In the genomic region with DNA sequence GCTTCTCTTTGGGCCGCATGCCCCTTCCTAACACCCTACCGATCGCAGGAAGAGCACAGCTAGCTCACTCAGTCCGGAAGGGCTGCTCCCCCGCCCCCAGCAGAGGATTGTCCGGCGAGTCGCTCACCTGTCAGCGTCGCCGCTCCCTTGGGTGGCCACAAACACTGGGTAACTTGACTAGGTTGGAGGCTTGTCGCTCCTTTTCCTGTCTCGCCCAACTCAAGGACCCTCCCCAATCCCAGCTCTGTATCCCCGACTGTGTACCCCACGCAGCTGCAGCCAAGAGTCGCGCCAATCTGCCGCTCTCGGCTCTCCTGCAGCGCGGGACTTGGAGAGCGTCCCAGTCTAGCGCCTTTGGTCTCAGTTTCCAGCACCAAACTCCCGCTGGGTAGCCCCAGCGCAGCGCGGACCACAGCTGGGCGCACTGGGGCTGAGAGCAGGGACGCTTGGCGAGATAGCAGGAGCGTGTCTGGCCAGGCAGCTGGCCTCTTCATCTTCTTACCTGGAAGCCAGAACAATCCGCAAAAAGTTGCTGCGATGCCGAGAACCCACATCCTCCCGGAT, we compare ENCODE assay signal across 8 mouse cellular contexts. TPM values are rescaled to one million over a fixed set of nuclear protein-coding genes. Genes with fewer than 3 reads are reported as not detected.
DNase-seq lines count a peak whose midpoint lies in the region; ATAC-seq and TF ChIP-seq lines count a peak whose summit lies in the region.

No protein-coding gene starts in this region.

- peaks cover 42% of the 10 kb centered on the region for H3K9me3 ChIP-seq in G1E (replicated peaks)
- H3K9me3 ChIP-seq in forebrain, embryonic 15.5 days: no peaks in the 10 kb centered on the region
- no peaks in the 10 kb centered on the region for H3K9me3 ChIP-seq in hindbrain, embryonic 16.5 days (ENCODE audit: control insufficient read depth, low read length)
- no peaks in the 10 kb centered on the region for H3K9me3 ChIP-seq in limb, embryonic 14.5 days (ENCODE audit: control insufficient read depth, low read length)
- no peaks in the 10 kb centered on the region for H3K9me3 ChIP-seq in neural tube, embryonic 13.5 days

- H3K27ac ChIP-seq in forebrain, embryonic 15.5 days (replicated peaks): peak overlapping the region; percentile 49
- peak overlapping the region; percentile 54 for H3K27ac ChIP-seq in hindbrain, embryonic 16.5 days (ENCODE audit: low read depth, low read length)
- H3K27ac ChIP-seq in limb, embryonic 14.5 days (replicated peaks; ENCODE audit: low read depth, low read length): no peak overlapping the region
- H3K27ac ChIP-seq in neural tube, embryonic 13.5 days (replicated peaks): peak overlapping the region; percentile 65; the same call in 1 of the 2 replicates

- peak overlapping the region; percentile 72 for H3K4me3 ChIP-seq in G1E (ENCODE audit: low read depth, low read length)
- peak overlapping the region; percentile 55 for H3K4me3 ChIP-seq in forebrain, embryonic 15.5 days
- peak overlapping the region; percentile 56 for H3K4me3 ChIP-seq in hindbrain, embryonic 16.5 days (ENCODE audit: low read length)
- peak overlapping the region; percentile 53 for H3K4me3 ChIP-seq in limb, embryonic 14.5 days (replicated peaks; ENCODE audit: low read length)
- H3K4me3 ChIP-seq in neural tube, embryonic 13.5 days: peak overlapping the region; percentile 53

- peak; percentile 43 to 45 for DNase-seq in cerebellum, postnatal 14 days
- DNase-seq in cerebellum, adult 11-12 months: no peak
- DNase-seq in G1E (ENCODE audit: low spot score): peak; percentile 15
- peak; percentile 40 for DNase-seq in limb, embryonic 14.5 days (ENCODE audit: low spot score)

- TF ChIP-seq POLR2A in limb, embryonic 14.5 days (IDR thresholded peaks at IDR 0.05; ENCODE audit: borderline replicate concordance, extremely low read depth, insufficient read depth, insufficient read length): no peak

- no peak for TF ChIP-seq CTCF in G1E (IDR thresholded peaks at IDR 0.05; ENCODE audit: low read depth, low read length)

- WGBS in forebrain, embryonic 15.5 days: under 1% methylated on average over 35 of the region's 35 CpGs
- under 1% methylated on average over 34 of the region's 35 CpGs for WGBS in hindbrain, embryonic 16.5 days
- 0% methylated on average over 35 of the region's 35 CpGs for WGBS in limb, embryonic 14.5 days
- under 1% methylated on average over 35 of the region's 35 CpGs for WGBS in neural tube, embryonic 13.5 days

- H3K36me3 ChIP-seq in G1E (replicated peaks): no peaks in the 10 kb centered on the region
- H3K36me3 ChIP-seq in forebrain, embryonic 15.5 days: no peaks in the 10 kb centered on the region
- no peaks in the 10 kb centered on the region for H3K36me3 ChIP-seq in hindbrain, embryonic 16.5 days (ENCODE audit: control insufficient read depth, insufficient read depth, low read length)
- no peaks in the 10 kb centered on the region for H3K36me3 ChIP-seq in limb, embryonic 14.5 days (ENCODE audit: control insufficient read depth, insufficient read depth, low read length)
- no peaks in the 10 kb centered on the region for H3K36me3 ChIP-seq in neural tube, embryonic 13.5 days

- peak overlapping the region; percentile 97 for H3K4me2 ChIP-seq in forebrain, embryonic 15.5 days (replicated peaks)
- peak overlapping the region; percentile 85 for H3K4me2 ChIP-seq in hindbrain, embryonic 16.5 days (ENCODE audit: low read length)
- peak overlapping the region; percentile 97 for H3K4me2 ChIP-seq in limb, embryonic 14.5 days (replicated peaks; ENCODE audit: low read depth, low read length, severe bottlenecking)
- peak overlapping the region; percentile 98 for H3K4me2 ChIP-seq in neural tube, embryonic 13.5 days

- peak overlapping the region; percentile 45 for H3K9ac ChIP-seq in forebrain, embryonic 15.5 days (replicated peaks)
- peak overlapping the region; percentile 67 for H3K9ac ChIP-seq in hindbrain, embryonic 16.5 days (ENCODE audit: low read depth, low read length)
- H3K9ac ChIP-seq in limb, embryonic 14.5 days (ENCODE audit: low read depth, low read length, severe bottlenecking): peak overlapping the region; percentile 57
- H3K9ac ChIP-seq in neural tube, embryonic 13.5 days: peak overlapping the region; percentile 73

- peaks cover 7% of the 10 kb centered on the region; the same call in 1 of the 2 replicates for H3K27me3 ChIP-seq in G1E (ENCODE audit: insufficient read depth, low read length)
- H3K27me3 ChIP-seq in forebrain, embryonic 15.5 days: peaks cover 4% of the 10 kb centered on the region; the same call in 1 of the 2 replicates
- no peaks in the 10 kb centered on the region for H3K27me3 ChIP-seq in hindbrain, embryonic 16.5 days (replicated peaks; ENCODE audit: control insufficient read depth, insufficient read depth, low read length)
- peaks cover 21% of the 10 kb centered on the region; the same call in 1 of the 2 replicates for H3K27me3 ChIP-seq in limb, embryonic 14.5 days (ENCODE audit: control insufficient read depth, insufficient read depth, low read length)
- peaks cover 29% of the 10 kb centered on the region for H3K27me3 ChIP-seq in neural tube, embryonic 13.5 days

- H3K4me1 ChIP-seq in G1E (ENCODE audit: insufficient read depth, low read depth, low read length): peaks cover 17% of the 10 kb centered on the region
- peaks cover 33% of the 10 kb centered on the region for H3K4me1 ChIP-seq in forebrain, embryonic 15.5 days
- H3K4me1 ChIP-seq in hindbrain, embryonic 16.5 days (ENCODE audit: control insufficient read depth, insufficient read depth, low read depth, low read length): peaks cover 14% of the 10 kb centered on the region
- peaks cover 23% of the 10 kb centered on the region for H3K4me1 ChIP-seq in limb, embryonic 14.5 days (ENCODE audit: control insufficient read depth, insufficient read depth, low read length)
- peaks cover 35% of the 10 kb centered on the region for H3K4me1 ChIP-seq in neural tube, embryonic 13.5 days (replicated peaks)

- ATAC-seq in G1E (ENCODE audit: extremely low read depth, insufficient number of reproducible peaks, low FRiP score, poor library complexity, severe bottlenecking): no peak
- ATAC-seq in forebrain, embryonic 15.5 days (replicated peaks): peak; percentile 84
- ATAC-seq in hindbrain, embryonic 16.5 days: peak; percentile 71
- ATAC-seq in limb, embryonic 14.5 days (ENCODE audit: low FRiP score, low read depth): peak; percentile 62
- ATAC-seq in neural tube, embryonic 13.5 days (ENCODE audit: low read depth): peak; percentile 71
- no peak for ATAC-seq in erythroblast, adult 5-6 weeks (replicated peaks; ENCODE audit: low FRiP score, poor library complexity, severe bottlenecking)

RNA-seq across cellular contexts. Expression of a gene that starts 1.5 kb away (rescaled TPM):
- total RNA-seq in G1E (2014; fragmentation: Nextera tagmentation): 1.2 TPM in 1 of 2 replicates, not detected in the other
- total RNA-seq in G1E (2017): 1.2 and 1.7 TPM in 2 replicates
- 0.61 and 0.68 TPM in 2 replicates for polyA plus RNA-seq in G1E (2012)
- polyA plus RNA-seq in forebrain, embryonic 15.5 days (2015; fragmentation: Nextera tagmentation; extraction: Ambion mirVana): 26.7 and 34.4 TPM in 2 replicates
- polyA plus RNA-seq in hindbrain, embryonic 16.5 days (2015; fragmentation: Nextera tagmentation; extraction: Ambion mirVana): 91.8 and 107 TPM in 2 replicates
- 11.4 and 13.6 TPM in 2 replicates for polyA plus RNA-seq in limb, embryonic 14.5 days (2012; rRNA removed)
- 9.6 and 13.2 TPM in 2 replicates for polyA plus RNA-seq in limb, embryonic 14.5 days (2014; fragmentation: Nextera tagmentation; extraction: Ambion mirVana)
- polyA plus RNA-seq in neural tube, embryonic 13.5 days (2015; fragmentation: Nextera tagmentation; extraction: Ambion mirVana): 47.5 and 50.5 TPM in 2 replicates
- not detected in 2 replicates for total RNA-seq in erythroblast, adult 5-6 weeks (2015; ENCODE audit: low replicate concordance)
- not detected in 2 replicates for total RNA-seq in erythroblast, adult 5-6 weeks (2017; ENCODE audit: low replicate concordance)

Comparison
In these comparisons a context has a peak if more than half of its experiments do, and no peak if none do; other contexts are left out.
1. ATAC-seq: peak in forebrain, embryonic 15.5 days (single experiment), hindbrain, embryonic 16.5 days (single experiment), limb, embryonic 14.5 days (single experiment) and neural tube, embryonic 13.5 days (single experiment); none in G1E (single experiment) and erythroblast, adult 5-6 weeks (single experiment).
2. Peak in every context shown above with its lines, with median percentiles within 50 percentile points of each other: H3K4me3 ChIP-seq, H3K4me2 ChIP-seq and H3K9ac ChIP-seq.